Mouse (Mus musculus) frontal cortex, adult (tissue): Measurements from ENCODE around the gene Kcnj14.

Experiments
- ATAC-seq: cut with Nextera tagmentation; 2 replicates; pipeline ENCODE4 v1.9.2; 2017; ENCODE audit warnings: mild to moderate bottlenecking, moderate library complexity, mixed read lengths; ENCODE audit not compliant: low TSS enrichment

Gene Kcnj14

GRCm38 (mm10) chr7:45824598-45824997, at the start of gene Kcnj14:
Gene Kcnj14 (minus strand): TSS chr7:45824782.
- ATAC-seq, result no peak

- ATAC-seq, result peak; percentile 68
Observed at GRCm38 (mm10) chr7:45873061-45873947, 48.7 kb upstream of the Kcnj14 start.

- ATAC-seq, result peak; percentile 84
Observed at GRCm38 (mm10) chr7:45872624-45873023, 48.0 kb upstream of the Kcnj14 start, which contains the start of gene Kdelr1. Gene Kdelr1 (plus strand): TSS chr7:45872772.

- no peak for ATAC-seq
Observed at GRCm38 (mm10) chr7:45870282-45871058, 45.9 kb upstream of the Kcnj14 start.

GRCm38 (mm10) chr7:45869787-45870186, 45.2 kb upstream of the Kcnj14 start:
- no peak for ATAC-seq

- ATAC-seq, result no peak
Observed at GRCm38 (mm10) chr7:45869107-45869670, 44.6 kb upstream of the Kcnj14 start.

- ATAC-seq, result no peak
Observed at GRCm38 (mm10) chr7:45867871-45868270, 43.3 kb upstream of the Kcnj14 start.

- ATAC-seq, result peak; percentile 42
Observed at GRCm38 (mm10) chr7:45865925-45866910, 41.6 kb upstream of the Kcnj14 start.

GRCm38 (mm10) chr7:45864435-45864834, 39.9 kb upstream of the Kcnj14 start:
- no peak for ATAC-seq

GRCm38 (mm10) chr7:45862804-45863203, 38.2 kb upstream of the Kcnj14 start:
- ATAC-seq, result no peak

- no peak for ATAC-seq
Observed at GRCm38 (mm10) chr7:45859008-45859407, 34.4 kb upstream of the Kcnj14 start.

GRCm38 (mm10) chr7:45856950-45857901, 32.6 kb upstream of the Kcnj14 start:
- ATAC-seq, result no peak

GRCm38 (mm10) chr7:45853089-45853488, 28.5 kb upstream of the Kcnj14 start:
- no peak for ATAC-seq

- no peak for ATAC-seq
Observed at GRCm38 (mm10) chr7:45850661-45851060, 26.1 kb upstream of the Kcnj14 start.

GRCm38 (mm10) chr7:45848447-45849027, 24.0 kb upstream of the Kcnj14 start:
- peak; percentile 41; the same call in 1 of the 2 replicates for ATAC-seq

- no peak for ATAC-seq
Observed at GRCm38 (mm10) chr7:45842950-45843744, 18.6 kb upstream of the Kcnj14 start.

GRCm38 (mm10) chr7:45833924-45834323, 9.3 kb upstream of the Kcnj14 start:
- ATAC-seq, result no peak

- ATAC-seq, result no peak
Observed at GRCm38 (mm10) chr7:45833148-45833790, 8.7 kb upstream of the Kcnj14 start.
